Comparison of ENCODE assay signal across 7 mouse cellular contexts in genomic region chr16:3116113-3116511, GRCm38 (mm10).
A peak's percentile ranks its signal among the peaks of the same experiment; 100 is the strongest.
DNase-seq lines count a peak whose midpoint lies in the region; ATAC-seq lines count a peak whose summit lies in the region.
"Not testable (repeated sequence)": the region's sequence is repeated elsewhere in the genome, so short reads cannot be mapped to it uniquely, and the experiment has no call there.

No protein-coding gene starts in this region.

- 83% methylated on average over 2 of the region's 3 CpGs for WGBS in intestine, embryonic 15.5 days

- H3K4me3 ChIP-seq in intestine, embryonic 15.5 days (replicated peaks) = not testable (repeated sequence)

- H3K9me3 ChIP-seq in intestine, embryonic 15.5 days = not testable (repeated sequence)

- peak; percentile 31 for DNase-seq in R1 (ENCODE audit: low read depth, low spot score)
- peak; percentile 51 for DNase-seq in cerebellum, adult 9-10 months
- DNase-seq in layer of hippocampus, postnatal 14 days (ENCODE audit: low spot score in 2 of 2) = peak; percentile 17 to 69
- peak; percentile 4 for DNase-seq in mesoderm, embryonic 11.5 days (ENCODE audit: low read depth, low spot score)
- peak; percentile 43 to 83 for DNase-seq in spleen, postnatal 4 days (ENCODE audit: low spot score in 2 of 2)

- not testable (repeated sequence) for H3K9ac ChIP-seq in intestine, embryonic 15.5 days

- ATAC-seq in granulocyte monocyte progenitor cell, adult 5-6 weeks (replicated peaks; ENCODE audit: poor library complexity, severe bottlenecking) = peak; percentile 40; the same call in 1 of the 2 replicates
- peak; percentile 55 for ATAC-seq in intestine, embryonic 15.5 days

- not testable (repeated sequence) for H3K4me2 ChIP-seq in intestine, embryonic 15.5 days (replicated peaks)

- H3K4me1 ChIP-seq in intestine, embryonic 15.5 days (replicated peaks) = not testable (repeated sequence)

- H3K27ac ChIP-seq in intestine, embryonic 15.5 days = not testable (repeated sequence)

- H3K27me3 ChIP-seq in intestine, embryonic 15.5 days (replicated peaks) = not testable (repeated sequence)

- not testable (repeated sequence) for H3K36me3 ChIP-seq in intestine, embryonic 15.5 days

Comparison
In these comparisons a context has a peak if more than half of its experiments do, and no peak if none do; other contexts are left out.
1. DNase-seq: peak in every context shown above with its lines; median percentile 63 in spleen, postnatal 4 days; 51 in cerebellum, adult 9-10 months; 43 in layer of hippocampus, postnatal 14 days; 31 in R1; 4 in mesoderm, embryonic 11.5 days.